Mouse (Mus musculus) embryo, embryonic 9.5 days (tissue): Measurements from ENCODE around the gene Scamp2.

Experiments
- DNase-seq: peaks from one replicate; pipeline ENCODE4 v3.0.0-alpha.2; 2017; ENCODE audit errors: extremely low spot score

Scamp2 gene

GRCm38 (mm10) chr9:57593454-57594173 lies 32.9 kb downstream of the Scamp2 start:
- DNase-seq: peak; percentile 34

- DNase-seq: no peak
Measured at GRCm38 (mm10) chr9:57594174-57594509, 33.4 kb downstream of the Scamp2 start.

- no peak for DNase-seq
Measured at GRCm38 (mm10) chr9:57597265-57597664, 36.5 kb downstream of the Scamp2 start.

- no peak for DNase-seq
Measured at GRCm38 (mm10) chr9:57597929-57598382, 37.2 kb downstream of the Scamp2 start.

- DNase-seq: peak; percentile 39
Measured at GRCm38 (mm10) chr9:57598851-57599563, 38.3 kb downstream of the Scamp2 start.

GRCm38 (mm10) chr9:57600620-57601352 lies 40.0 kb downstream of the Scamp2 start:
- DNase-seq: peak; percentile 65

- no peak for DNase-seq
Measured at GRCm38 (mm10) chr9:57601353-57601706, 40.6 kb downstream of the Scamp2 start.

- no peak for DNase-seq
Measured at GRCm38 (mm10) chr9:57602098-57602497, 41.4 kb downstream of the Scamp2 start.

GRCm38 (mm10) chr9:57604875-57605274 lies 44.1 kb downstream of the Scamp2 start:
- DNase-seq: no peak

GRCm38 (mm10) chr9:57605503-57605902 lies 44.8 kb downstream of the Scamp2 start:
- DNase-seq: no peak

GRCm38 (mm10) chr9:57606139-57606851 lies 45.6 kb downstream of the Scamp2 start, which contains the start of gene Cplx3:
Gene Cplx3, minus strand, starts transcription at chr9:57606281.
- DNase-seq: peak; percentile 72

- DNase-seq: no peak
Measured at GRCm38 (mm10) chr9:57609803-57610202, 49.1 kb downstream of the Scamp2 start.

GRCm38 (mm10) chr9:57610359-57610826 lies 49.6 kb downstream of the Scamp2 start:
- no peak for DNase-seq

GRCm38 (mm10) chr9:57612587-57612986 lies 51.8 kb downstream of the Scamp2 start:
- no peak for DNase-seq

GRCm38 (mm10) chr9:57613975-57614374 lies 53.2 kb downstream of the Scamp2 start:
- DNase-seq: no peak

GRCm38 (mm10) chr9:57614786-57615185 lies 54.0 kb downstream of the Scamp2 start:
- no peak for DNase-seq

GRCm38 (mm10) chr9:57617556-57618169 lies 56.9 kb downstream of the Scamp2 start:
- no peak for DNase-seq

GRCm38 (mm10) chr9:57618854-57619253 lies 58.1 kb downstream of the Scamp2 start:
- no peak for DNase-seq

GRCm38 (mm10) chr9:57620674-57621073 lies 59.9 kb downstream of the Scamp2 start, which contains the start of gene Lman1l:
Gene Lman1l, minus strand, starts transcription at chr9:57620774.
- no peak for DNase-seq

- no peak for DNase-seq
Measured at GRCm38 (mm10) chr9:57624295-57624694, 63.6 kb downstream of the Scamp2 start.
